Comparison of ENCODE assay signal across 8 mouse cellular contexts in the genomic region with DNA sequence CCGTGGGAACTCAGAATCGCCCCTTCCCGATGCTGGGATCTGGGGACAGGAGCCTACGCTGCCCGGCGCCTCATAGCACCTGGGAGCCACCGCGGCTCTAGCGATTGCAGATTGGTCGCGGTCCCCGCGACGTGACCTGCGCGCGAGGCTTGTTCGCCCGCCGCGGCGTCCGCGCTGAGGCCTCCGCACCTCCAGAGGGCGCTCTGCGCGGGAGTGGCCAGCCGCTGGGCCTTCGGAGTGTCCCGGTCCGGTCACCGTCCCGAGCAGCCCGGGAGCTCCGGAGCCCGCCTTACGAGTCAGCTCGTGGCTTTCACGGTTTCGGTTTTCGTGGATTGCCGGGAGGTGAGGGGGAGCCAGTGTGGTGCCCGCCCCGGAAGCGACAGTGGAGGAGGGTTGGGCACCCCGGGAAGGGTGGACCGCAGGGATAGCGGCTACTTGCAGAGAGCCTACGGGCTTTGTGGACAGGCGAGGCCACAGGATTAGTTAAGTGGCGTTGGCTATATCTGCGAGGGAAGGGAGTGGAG. TPM values are rescaled to one million over a fixed set of nuclear protein-coding genes. Genes with fewer than 3 reads are reported as not detected.
DNase-seq lines count a peak whose midpoint lies in the region; ATAC-seq lines count a peak whose summit lies in the region.

No protein-coding gene starts in this region.

- peaks cover 8% of the 10 kb centered on the region for H3K4me1 ChIP-seq in embryonic facial prominence, embryonic 12.5 days

- no peaks in the 10 kb centered on the region for H3K27me3 ChIP-seq in embryonic facial prominence, embryonic 12.5 days

- H3K4me2 ChIP-seq in embryonic facial prominence, embryonic 12.5 days (replicated peaks): peak overlapping the region; percentile 86

- peak overlapping the region; percentile 76 for H3K9ac ChIP-seq in embryonic facial prominence, embryonic 12.5 days

- no peaks in the 10 kb centered on the region for H3K9me3 ChIP-seq in embryonic facial prominence, embryonic 12.5 days

- DNase-seq in 3134 (ENCODE audit: extremely low read depth, insufficient read length, low spot score): peak; percentile 94
- peak; percentile 93 for DNase-seq in adrenal gland, postnatal 25 days
- DNase-seq in heart, adult 8-10 months (ENCODE audit: low spot score): peak; percentile 89
- DNase-seq in kidney, adult 9 months: peak; percentile 94
- DNase-seq in liver: peak; percentile 92
- DNase-seq in monocyte, adult 2 months (ENCODE audit: low read depth in 1 of 2, low spot score in 2 of 2): peak; percentile 70 to 86
- DNase-seq in spleen, postnatal 14 days (ENCODE audit: low spot score in 2 of 2): peak; percentile 89 to 93

- peaks cover 17% of the 10 kb centered on the region for H3K36me3 ChIP-seq in embryonic facial prominence, embryonic 12.5 days

- H3K4me3 ChIP-seq in embryonic facial prominence, embryonic 12.5 days: peak overlapping the region; percentile 88

- peak; percentile 77 for ATAC-seq in embryonic facial prominence, embryonic 12.5 days (ENCODE audit: insufficient number of reproducible peaks, insufficient read depth, low FRiP score, low TSS enrichment)

- under 1% methylated on average over 53 of the region's 53 CpGs for WGBS in embryonic facial prominence, embryonic 12.5 days

- H3K27ac ChIP-seq in embryonic facial prominence, embryonic 12.5 days: peak overlapping the region; percentile 86

RNA-seq across cellular contexts. Expression of gene Dnm1, which starts 9.7 kb away (rescaled TPM):
- 13.1 and 20.4 TPM in 2 replicates for total RNA-seq in adrenal gland, postnatal 25 days (2021)
- 45.0 and 47.8 TPM in 2 replicates for polyA plus RNA-seq in embryonic facial prominence, embryonic 12.5 days (2016; fragmentation: Nextera tagmentation; extraction: Ambion mirVana)
- 1 to 10 TPM; 3.5 to 7.5 (median 4.6) TPM for total RNA-seq in heart, adult 8-10 months (2022)

RNA-seq across cellular contexts. Expression of gene Ciz1, which starts 10.8 kb away (rescaled TPM):
- 85.5 and 107 TPM in 2 replicates for total RNA-seq in adrenal gland, postnatal 25 days (2021)
- polyA plus RNA-seq in embryonic facial prominence, embryonic 12.5 days (2016; fragmentation: Nextera tagmentation; extraction: Ambion mirVana): 50.6 and 57.8 TPM in 2 replicates
- 10 to 100 TPM; 25.8 to 34.9 (median 28.0) TPM for total RNA-seq in heart, adult 8-10 months (2022)

RNA-seq across cellular contexts. Expression of gene 1110008P14Rik, which starts 18.9 kb away (rescaled TPM):
- 173 and 191 TPM in 2 replicates for total RNA-seq in adrenal gland, postnatal 25 days (2021)
- 53.9 and 54.6 TPM in 2 replicates for polyA plus RNA-seq in embryonic facial prominence, embryonic 12.5 days (2016; fragmentation: Nextera tagmentation; extraction: Ambion mirVana)
- total RNA-seq in heart, adult 8-10 months (2022): 10 to 100 TPM; 43.8 to 49.1 (median 45.3) TPM

RNA-seq across cellular contexts. Expression of gene Lcn2, which starts 25.2 kb away (rescaled TPM):
- total RNA-seq in adrenal gland, postnatal 25 days (2021): 1.0 and 1.5 TPM in 2 replicates
- 1.3 and 1.4 TPM in 2 replicates for polyA plus RNA-seq in embryonic facial prominence, embryonic 12.5 days (2016; fragmentation: Nextera tagmentation; extraction: Ambion mirVana)
- total RNA-seq in heart, adult 8-10 months (2022): 1 to 10 TPM; 3.7 to 7.2 (median 6.4) TPM

RNA-seq across cellular contexts. Expression of gene Ptges2, which starts 32.8 kb away (rescaled TPM):
- total RNA-seq in adrenal gland, postnatal 25 days (2021): 49.8 and 51.8 TPM in 2 replicates
- polyA plus RNA-seq in embryonic facial prominence, embryonic 12.5 days (2016; fragmentation: Nextera tagmentation; extraction: Ambion mirVana): 36.1 and 36.9 TPM in 2 replicates
- total RNA-seq in heart, adult 8-10 months (2022): 10 to 100 TPM; 58.8 to 71.3 (median 63.6) TPM

Comparison
In these comparisons a context has a peak if more than half of its experiments do, and no peak if none do; other contexts are left out.
1. Peak in every context shown above with its lines: DNase-seq, ATAC-seq, H3K4me3 ChIP-seq and H3K27ac ChIP-seq.